Mouse (Mus musculus): ENCODE data around the gene Thap2. TPM values are rescaled to one million over a fixed set of nuclear protein-coding genes. Genes with fewer than 3 reads are reported as not detected.

The Thap2 gene
- polyA plus RNA-seq, 1 experiment: 9.1 TPM

DNA sequence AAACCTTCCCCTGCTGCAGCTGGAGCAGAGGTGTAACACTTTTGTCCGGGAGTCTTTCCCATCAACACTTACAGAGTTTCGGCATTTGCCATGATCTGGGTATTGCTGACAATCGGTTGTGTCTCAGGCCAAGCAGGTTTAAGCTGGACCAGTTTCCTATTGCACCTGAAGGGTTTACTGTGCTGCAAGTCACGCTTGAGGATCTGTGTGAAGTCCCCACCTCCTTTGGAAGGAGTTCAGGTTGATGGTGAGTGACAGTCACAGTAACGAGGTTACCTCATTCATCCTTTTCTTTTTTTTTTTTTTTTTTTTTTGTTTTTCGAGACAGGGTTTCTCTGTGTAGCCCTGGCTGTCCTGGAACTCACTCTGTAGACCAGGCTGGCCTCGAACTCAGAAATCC is 28.1 kb downstream of the Thap2 start:
- peaks cover under 1% of the 10 kb centered on the region; the same call in 1 of the 2 replicates for H3K4me1 ChIP-seq (replicated peaks; ENCODE audit: control insufficient read depth, insufficient read depth, low read length)
- H3K36me3 ChIP-seq (ENCODE audit: control insufficient read depth, insufficient read depth, low read length): peaks cover 7% of the 10 kb centered on the region; the same call in 1 of the 2 replicates
- 97% methylated on average over 6 of the region's 7 CpGs for WGBS
- no peak overlapping the region for H3K4me3 ChIP-seq (ENCODE audit: control insufficient read depth, insufficient read depth, low read length)
- no peaks in the 10 kb centered on the region for H3K27me3 ChIP-seq (ENCODE audit: control insufficient read depth, insufficient read depth, low read length)
- DNase-seq: no peak
- no peak overlapping the region for H3K27ac ChIP-seq (ENCODE audit: control insufficient read depth, insufficient read depth, low read length)
- no peak for TF ChIP-seq POLR2A (IDR thresholded peaks at IDR 0.05; ENCODE audit: control insufficient read depth, extremely low read depth, insufficient read depth, low read length, poor library complexity)

DNA sequence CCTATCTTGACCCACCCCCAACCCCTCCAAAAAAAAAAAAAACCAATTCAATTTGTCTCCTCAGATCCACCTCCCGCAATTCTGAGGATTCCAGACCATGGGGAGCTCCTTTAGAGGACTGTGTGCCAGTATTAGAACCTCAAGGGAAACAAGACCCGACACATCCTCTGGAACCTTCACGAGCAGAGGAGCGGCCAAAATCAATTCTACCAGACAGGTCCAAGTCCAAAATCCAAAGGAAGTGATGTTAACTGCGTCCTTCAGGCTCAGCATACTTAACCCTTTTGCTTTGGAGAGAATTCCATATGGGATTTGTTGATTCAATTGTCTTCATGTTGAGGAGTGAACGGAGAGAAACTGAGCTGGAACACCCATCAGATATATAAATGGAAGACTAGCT is 29.2 kb downstream of the Thap2 start:
- no peaks in the 10 kb centered on the region for H3K27me3 ChIP-seq (ENCODE audit: control insufficient read depth, insufficient read depth, low read length)
- 97% methylated on average over 6 of the region's 6 CpGs for WGBS
- H3K27ac ChIP-seq (ENCODE audit: control insufficient read depth, insufficient read depth, low read length): no peak overlapping the region
- TF ChIP-seq POLR2A (IDR thresholded peaks at IDR 0.05; ENCODE audit: control insufficient read depth, extremely low read depth, insufficient read depth, low read length, poor library complexity) (no peak), CTCF (IDR thresholded peaks at IDR 0.05; ENCODE audit: borderline replicate concordance, control insufficient read depth, extremely low read depth, insufficient read depth, low read length, poor library complexity) (no peak)
- H3K4me1 ChIP-seq (replicated peaks; ENCODE audit: control insufficient read depth, insufficient read depth, low read length): no peaks in the 10 kb centered on the region
- no peak for DNase-seq
- H3K36me3 ChIP-seq (ENCODE audit: control insufficient read depth, insufficient read depth, low read length): peaks cover 7% of the 10 kb centered on the region; the same call in 1 of the 2 replicates
- no peak overlapping the region for H3K4me3 ChIP-seq (ENCODE audit: control insufficient read depth, insufficient read depth, low read length)

DNA sequence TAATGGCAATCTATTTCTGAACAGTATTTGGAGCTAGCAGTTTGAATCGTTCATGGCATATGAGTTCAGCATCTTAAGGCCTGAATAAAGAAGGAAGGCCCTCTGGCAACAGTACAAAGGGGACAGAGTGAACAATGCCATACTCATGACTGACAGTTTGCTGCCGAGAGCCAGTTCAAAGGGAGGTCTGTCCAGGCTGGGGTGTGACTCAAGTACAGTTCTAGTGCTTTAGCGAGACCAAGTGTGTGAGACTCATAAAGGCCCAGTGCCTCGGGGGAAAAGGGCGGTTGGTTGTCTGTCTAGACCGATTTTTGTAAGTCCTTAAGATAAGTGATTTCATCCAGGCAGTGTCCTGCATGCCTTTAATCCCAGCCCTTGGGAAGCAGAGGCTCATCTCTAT is 29.7 kb downstream of the Thap2 start:
- H3K4me1 ChIP-seq (replicated peaks; ENCODE audit: control insufficient read depth, insufficient read depth, low read length): no peaks in the 10 kb centered on the region
- no peak overlapping the region for H3K27ac ChIP-seq (ENCODE audit: control insufficient read depth, insufficient read depth, low read length)
- 94% methylated on average over 6 of the region's 6 CpGs for WGBS
- no peak overlapping the region for H3K4me3 ChIP-seq (ENCODE audit: control insufficient read depth, insufficient read depth, low read length)
- TF ChIP-seq CTCF (IDR thresholded peaks at IDR 0.05; ENCODE audit: borderline replicate concordance, control insufficient read depth, extremely low read depth, insufficient read depth, low read length, poor library complexity) (no peak), POLR2A (IDR thresholded peaks at IDR 0.05; ENCODE audit: control insufficient read depth, extremely low read depth, insufficient read depth, low read length, poor library complexity) (no peak)
- H3K27me3 ChIP-seq (ENCODE audit: control insufficient read depth, insufficient read depth, low read length): no peaks in the 10 kb centered on the region
- H3K36me3 ChIP-seq (ENCODE audit: control insufficient read depth, insufficient read depth, low read length): peaks cover 7% of the 10 kb centered on the region; the same call in 1 of the 2 replicates
- DNase-seq: no peak

DNA sequence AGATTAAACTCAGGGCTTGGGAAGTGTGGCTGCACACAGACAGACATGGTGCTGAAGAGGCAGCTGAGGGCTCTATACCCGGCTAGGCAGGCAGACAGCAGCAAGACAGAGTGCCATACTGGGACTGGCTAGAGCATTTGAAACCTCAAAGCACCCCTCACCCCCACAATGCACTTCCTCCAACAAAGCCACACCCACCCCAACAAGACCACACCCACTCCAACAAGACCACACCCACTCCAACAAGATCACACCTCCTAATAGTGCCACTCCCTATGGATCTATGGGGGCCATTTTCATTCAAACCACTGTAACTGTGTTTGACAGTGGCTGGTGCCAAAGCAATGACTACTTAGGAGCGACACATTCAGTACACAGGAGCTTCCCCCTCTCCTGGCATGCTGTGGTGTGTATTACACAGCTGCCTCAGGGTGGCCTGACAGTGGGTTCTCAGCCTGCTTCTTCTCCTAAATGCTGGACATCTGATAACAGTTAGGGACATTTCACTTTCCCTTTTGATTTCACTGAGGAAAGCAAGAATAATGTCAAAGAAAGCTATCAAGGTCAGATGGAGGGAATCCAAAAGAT is 33.3 kb downstream of the Thap2 start:
- no peak for DNase-seq
- Histone ChIP-seq H3K27ac (ENCODE audit: control insufficient read depth, insufficient read depth, low read length) (no peak overlapping the region), H3K36me3 (ENCODE audit: control insufficient read depth, insufficient read depth, low read length) (peaks cover under 1% of the 10 kb centered on the region; the same call in 1 of the 2 replicates), H3K4me3 (ENCODE audit: control insufficient read depth, insufficient read depth, low read length) (no peak overlapping the region), H3K4me1 (replicated peaks; ENCODE audit: control insufficient read depth, insufficient read depth, low read length) (no peaks in the 10 kb centered on the region), H3K27me3 (ENCODE audit: control insufficient read depth, insufficient read depth, low read length) (no peaks in the 10 kb centered on the region)
- 85% methylated on average over 2 of the region's 2 CpGs for WGBS
- no peak for TF ChIP-seq POLR2A (IDR thresholded peaks at IDR 0.05; ENCODE audit: control insufficient read depth, extremely low read depth, insufficient read depth, low read length, poor library complexity)
- no peak for TF ChIP-seq CTCF (IDR thresholded peaks at IDR 0.05; ENCODE audit: borderline replicate concordance, control insufficient read depth, extremely low read depth, insufficient read depth, low read length, poor library complexity)

DNA sequence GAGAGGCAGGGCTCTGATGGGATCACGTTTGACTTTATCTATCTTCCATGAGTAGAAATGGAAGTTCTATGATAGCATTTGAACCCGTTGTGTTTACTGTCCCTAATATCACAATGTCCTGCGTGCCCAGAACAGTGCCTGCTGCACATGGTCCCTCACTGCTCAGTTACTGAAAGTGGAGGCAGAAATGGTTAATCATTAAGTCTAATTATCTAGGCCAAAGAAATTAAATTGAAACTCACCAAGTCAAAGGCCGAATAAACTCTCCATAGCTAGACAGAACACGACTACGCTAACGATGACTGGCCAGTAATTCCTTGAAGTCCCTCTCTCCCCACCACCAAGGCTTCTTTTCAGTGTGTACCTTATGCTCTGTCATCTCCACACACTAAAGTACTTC is 34.7 kb downstream of the Thap2 start:
- Histone ChIP-seq H3K4me3 (ENCODE audit: control insufficient read depth, insufficient read depth, low read length) (no peak overlapping the region), H3K4me1 (replicated peaks; ENCODE audit: control insufficient read depth, insufficient read depth, low read length) (no peaks in the 10 kb centered on the region), H3K27me3 (ENCODE audit: control insufficient read depth, insufficient read depth, low read length) (no peaks in the 10 kb centered on the region), H3K27ac (ENCODE audit: control insufficient read depth, insufficient read depth, low read length) (no peak overlapping the region), H3K36me3 (ENCODE audit: control insufficient read depth, insufficient read depth, low read length) (peaks cover 3% of the 10 kb centered on the region; the same call in 1 of the 2 replicates)
- TF ChIP-seq POLR2A (IDR thresholded peaks at IDR 0.05; ENCODE audit: control insufficient read depth, extremely low read depth, insufficient read depth, low read length, poor library complexity): no peak
- no peak for TF ChIP-seq CTCF (IDR thresholded peaks at IDR 0.05; ENCODE audit: borderline replicate concordance, control insufficient read depth, extremely low read depth, insufficient read depth, low read length, poor library complexity)
- WGBS: 97% methylated on average over 7 of the region's 7 CpGs
- no peak for DNase-seq

DNA sequence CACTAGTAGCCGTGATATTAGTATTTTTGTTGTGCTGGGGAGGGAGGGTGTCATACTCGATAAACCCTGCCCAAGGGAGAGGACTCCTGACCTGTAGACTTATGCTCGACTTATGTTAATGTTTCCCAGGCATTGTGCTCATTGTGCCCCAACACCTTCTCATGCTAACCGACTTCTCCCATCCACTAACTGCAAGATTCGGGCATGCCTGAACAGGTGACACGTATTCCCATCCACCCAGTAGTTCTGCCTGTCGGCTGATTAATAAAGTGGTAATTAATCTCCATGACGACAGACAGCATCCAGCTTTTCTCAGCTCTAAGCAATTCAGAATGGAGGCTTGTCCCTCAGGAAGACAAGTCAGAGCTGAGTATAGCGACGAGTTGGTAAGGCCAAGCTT is 35.2 kb downstream of the Thap2 start:
- Histone ChIP-seq H3K4me1 (replicated peaks; ENCODE audit: control insufficient read depth, insufficient read depth, low read length) (no peaks in the 10 kb centered on the region), H3K36me3 (ENCODE audit: control insufficient read depth, insufficient read depth, low read length) (peaks cover 3% of the 10 kb centered on the region; the same call in 1 of the 2 replicates), H3K27me3 (ENCODE audit: control insufficient read depth, insufficient read depth, low read length) (no peaks in the 10 kb centered on the region), H3K27ac (ENCODE audit: control insufficient read depth, insufficient read depth, low read length) (no peak overlapping the region), H3K4me3 (ENCODE audit: control insufficient read depth, insufficient read depth, low read length) (no peak overlapping the region)
- 98% methylated on average over 10 of the region's 10 CpGs for WGBS
- DNase-seq: no peak
- TF ChIP-seq CTCF (IDR thresholded peaks at IDR 0.05; ENCODE audit: borderline replicate concordance, control insufficient read depth, extremely low read depth, insufficient read depth, low read length, poor library complexity) (no peak), POLR2A (IDR thresholded peaks at IDR 0.05; ENCODE audit: control insufficient read depth, extremely low read depth, insufficient read depth, low read length, poor library complexity) (no peak)

DNA sequence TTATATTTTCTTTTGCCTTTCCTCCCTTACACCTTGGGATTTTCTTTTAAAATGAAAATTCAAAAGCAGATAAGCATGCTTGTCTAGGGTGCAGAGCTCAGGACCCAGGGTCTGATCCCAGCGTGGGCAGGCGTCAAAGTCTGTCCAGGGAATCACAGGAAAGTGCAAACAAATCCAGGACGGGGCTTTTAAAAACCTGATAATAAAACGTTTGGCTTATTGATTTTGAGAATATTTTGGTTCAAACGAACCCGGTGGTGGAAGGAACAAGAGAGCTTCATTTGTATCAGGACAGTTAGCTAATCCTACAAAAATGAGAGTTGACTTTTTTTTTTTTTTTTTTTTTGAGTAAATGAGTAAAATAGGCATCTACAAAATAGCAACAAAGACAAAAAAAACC is 36.1 kb downstream of the Thap2 start:
- Histone ChIP-seq H3K27ac (ENCODE audit: control insufficient read depth, insufficient read depth, low read length) (no peak overlapping the region), H3K4me3 (ENCODE audit: control insufficient read depth, insufficient read depth, low read length) (no peak overlapping the region), H3K36me3 (ENCODE audit: control insufficient read depth, insufficient read depth, low read length) (peaks cover 3% of the 10 kb centered on the region; the same call in 1 of the 2 replicates), H3K27me3 (ENCODE audit: control insufficient read depth, insufficient read depth, low read length) (no peaks in the 10 kb centered on the region), H3K4me1 (replicated peaks; ENCODE audit: control insufficient read depth, insufficient read depth, low read length) (no peaks in the 10 kb centered on the region)
- TF ChIP-seq POLR2A (IDR thresholded peaks at IDR 0.05; ENCODE audit: control insufficient read depth, extremely low read depth, insufficient read depth, low read length, poor library complexity) (no peak), CTCF (IDR thresholded peaks at IDR 0.05; ENCODE audit: borderline replicate concordance, control insufficient read depth, extremely low read depth, insufficient read depth, low read length, poor library complexity) (no peak)
- WGBS: 94% methylated on average over 6 of the region's 6 CpGs
- DNase-seq: no peak
